Mouse (Mus musculus): ENCODE measurements around the gene Edf1.
A peak's percentile ranks its signal among the peaks of the same experiment; 100 is the strongest.
"Not testable (repeated sequence)": the region's sequence is repeated elsewhere in the genome, so short reads cannot be mapped to it uniquely, and the experiment has no call there.

Edf1 gene

GRCm38 (mm10) chr2:25557221-25557963 lies at the start of gene Edf1:
Gene Edf1 (plus strand): TSS chr2:25557847.
- peak; percentile 95 for DNase-seq (ENCODE audit: low spot score)

- DNase-seq (ENCODE audit: low spot score) = no peak
Measured at GRCm38 (mm10) chr2:25509912-25510311, 47.7 kb upstream of the Edf1 start.

- no peak for DNase-seq (ENCODE audit: low spot score)
Measured at GRCm38 (mm10) chr2:25526510-25527302, 30.9 kb upstream of the Edf1 start.

GRCm38 (mm10) chr2:25533707-25534106 lies 23.9 kb upstream of the Edf1 start:
- no peak for DNase-seq (ENCODE audit: low spot score)

GRCm38 (mm10) chr2:25534178-25534865 lies 23.3 kb upstream of the Edf1 start:
- no peak for DNase-seq (ENCODE audit: low spot score)

- DNase-seq (ENCODE audit: low spot score) = no peak
Measured at GRCm38 (mm10) chr2:25534866-25535182, 22.8 kb upstream of the Edf1 start.

GRCm38 (mm10) chr2:25536531-25536930 lies 21.1 kb upstream of the Edf1 start:
- DNase-seq (ENCODE audit: low spot score) = no peak

GRCm38 (mm10) chr2:25540541-25540948 lies 17.1 kb upstream of the Edf1 start:
- no peak for DNase-seq (ENCODE audit: low spot score)

- no peak for DNase-seq (ENCODE audit: low spot score)
Measured at GRCm38 (mm10) chr2:25541644-25542367, 15.8 kb upstream of the Edf1 start.

GRCm38 (mm10) chr2:25545996-25546810 lies 11.4 kb upstream of the Edf1 start:
- DNase-seq (ENCODE audit: low spot score) = no peak

GRCm38 (mm10) chr2:25546811-25547491 lies 10.7 kb upstream of the Edf1 start, which contains the start of gene Traf2:
Gene Traf2 (minus strand): TSS chr2:25546940.
- DNase-seq (ENCODE audit: low spot score) = peak; percentile 99

- no peak for DNase-seq (ENCODE audit: low spot score)
Measured at GRCm38 (mm10) chr2:25549021-25549991, 8.3 kb upstream of the Edf1 start.

- peak; percentile 56 for DNase-seq (ENCODE audit: low spot score)
Measured at GRCm38 (mm10) chr2:25551186-25551585, 6.5 kb upstream of the Edf1 start.

GRCm38 (mm10) chr2:25553171-25553786 lies 4.4 kb upstream of the Edf1 start:
- not testable (repeated sequence) for DNase-seq (ENCODE audit: low spot score)

GRCm38 (mm10) chr2:25555479-25555878 lies 2.2 kb upstream of the Edf1 start:
- not testable (repeated sequence) for DNase-seq (ENCODE audit: low spot score)

- DNase-seq (ENCODE audit: low spot score) = no peak
Measured at GRCm38 (mm10) chr2:25556296-25556695, 1.4 kb upstream of the Edf1 start.

GRCm38 (mm10) chr2:25557964-25558360 lies 315 bp downstream of the Edf1 start:
- DNase-seq (ENCODE audit: low spot score) = no peak

GRCm38 (mm10) chr2:25558774-25559173 lies 1.1 kb downstream of the Edf1 start:
- no peak for DNase-seq (ENCODE audit: low spot score)

GRCm38 (mm10) chr2:25560551-25560950 lies 2.9 kb downstream of the Edf1 start:
- DNase-seq (ENCODE audit: low spot score) = no peak
